Mouse (Mus musculus) lung, embryonic 16.5 days (tissue): ENCODE results near the gene Tmem161b. TPM values are rescaled to one million over a fixed set of nuclear protein-coding genes. Genes with fewer than 3 reads are reported as not detected.

Experiments used
- ATAC-seq: fragments of 200-750 bp; cut with Nextera tagmentation; 2 replicates; pipeline ENCODE4 v1.8.0; 2017; ENCODE audit warnings: low read depth, mild to moderate bottlenecking, moderate library complexity
- H3K27ac ChIP-seq: fragments of 300-500 bp; sonication (generic); 2 replicates; pipeline ENCODE4 v1.5.1; 2014; ENCODE audit warnings: mild to moderate bottlenecking, control low read depth, low read length
- H3K27me3 ChIP-seq: fragments of 300-500 bp; sonication (generic); 2 replicates; pipeline ENCODE4 v1.6.1; 2014; ENCODE audit warnings: low read depth, low read length, mixed read lengths; ENCODE audit not compliant: control insufficient read depth, insufficient read depth
- H3K36me3 ChIP-seq: fragments of 300-500 bp; sonication (generic); 2 replicates; pipeline ENCODE4 v1.6.1; 2014; ENCODE audit warnings: low read length; ENCODE audit not compliant: control insufficient read depth, insufficient read depth
- H3K4me1 ChIP-seq: fragments of 300-500 bp; sonication (generic); replicated peaks from 2 replicates; pipeline ENCODE4 v1.6.1; 2014; ENCODE audit warnings: low read length, mixed read lengths; ENCODE audit not compliant: control insufficient read depth, insufficient read depth
- H3K4me2 ChIP-seq: fragments of 300-500 bp; sonication (generic); 2 replicates; pipeline ENCODE4 v1.6.1; 2014; ENCODE audit warnings: low read depth, low read length, control low read depth
- H3K4me3 ChIP-seq: fragments of 300-500 bp; sonication (generic); 2 replicates; pipeline ENCODE4 v1.5.1; 2014; ENCODE audit warnings: mild to moderate bottlenecking, low read length, control low read depth
- H3K9ac ChIP-seq: fragments of 300-500 bp; sonication (generic); 2 replicates; pipeline ENCODE4 v1.6.1; 2014; ENCODE audit warnings: low read length, control low read depth
- H3K9me3 ChIP-seq: fragments of 300-500 bp; sonication (generic); 2 replicates; pipeline ENCODE4 v1.6.1; 2016; ENCODE audit warnings: low read length; ENCODE audit not compliant: control insufficient read depth
- WGBS: fragments of 180-500 bp; shearing (Covaris S2); extraction: QIAGEN DNeasy Blood & Tissue Kit; methylation state at CpG from one replicate; pipeline ENCODE4 v1.1.7; 2014; 5-methylcytosine and 5-hydroxymethylcytosine counted together
- microRNA-seq: library from miRNA; unstranded; fragments of <30 nt; microRNA quantifications from one replicate; pipeline ENCODE4, GENCODE M21; 2016
- polyA plus RNA-seq: library from polyadenylated mRNA; unstranded; fragments of >200 nt; fragmentation: Nextera tagmentation; extraction: Ambion mirVana; gene quantifications from 2 replicates; pipeline ENCODE4 v1.2.1, GENCODE M21; 2015

Gene Tmem161b
- polyA plus RNA-seq, 1 experiment from 2014 or later = 12.4 TPM

- no peak overlapping the region for H3K4me3 ChIP-seq
- no peaks in the 10 kb centered on the region for H3K9me3 ChIP-seq
- peaks cover 7% of the 10 kb centered on the region for H3K4me1 ChIP-seq
- no peak overlapping the region for H3K9ac ChIP-seq
- H3K27me3 ChIP-seq = peaks cover 46% of the 10 kb centered on the region
- WGBS = 7% methylated on average over 5 of the region's 5 CpGs
- H3K27ac ChIP-seq = no peak overlapping the region
- ATAC-seq = no peak
- H3K36me3 ChIP-seq = no peaks in the 10 kb centered on the region
- no peak overlapping the region for H3K4me2 ChIP-seq
These were observed 121.2 kb downstream of the Tmem161b start for GRCm38 (mm10) chr13:84343272-84343671.

GRCm38 (mm10) chr13:84343691-84344495 is 121.8 kb downstream of the Tmem161b start:
- H3K9ac ChIP-seq = no peak overlapping the region
- H3K36me3 ChIP-seq = no peaks in the 10 kb centered on the region
- no peak overlapping the region for H3K4me2 ChIP-seq
- peaks cover 46% of the 10 kb centered on the region for H3K27me3 ChIP-seq
- H3K9me3 ChIP-seq = no peaks in the 10 kb centered on the region
- no peak overlapping the region for H3K4me3 ChIP-seq
- no peak overlapping the region for H3K27ac ChIP-seq
- 6% methylated on average over 13 of the region's 13 CpGs for WGBS
- H3K4me1 ChIP-seq = peaks cover 12% of the 10 kb centered on the region
- no peak for ATAC-seq

- H3K9me3 ChIP-seq = no peaks in the 10 kb centered on the region
- WGBS = 8% methylated on average over 7 of the region's 7 CpGs
- ATAC-seq = no peak
- H3K27me3 ChIP-seq = peaks cover 46% of the 10 kb centered on the region
- H3K4me3 ChIP-seq = no peak overlapping the region
- peaks cover 12% of the 10 kb centered on the region for H3K4me1 ChIP-seq
- H3K9ac ChIP-seq = no peak overlapping the region
- H3K36me3 ChIP-seq = no peaks in the 10 kb centered on the region
- H3K4me2 ChIP-seq = no peak overlapping the region
- H3K27ac ChIP-seq = no peak overlapping the region
These were observed 122.6 kb downstream of the Tmem161b start for GRCm38 (mm10) chr13:84344711-84345110.

- H3K36me3 ChIP-seq = no peaks in the 10 kb centered on the region
These were observed 123.0 kb downstream of the Tmem161b start for GRCm38 (mm10) chr13:84345114-84345513.

More at GRCm38 (mm10) chr13:84345114-84345513, 123.0 kb downstream of the Tmem161b start:
- H3K9ac ChIP-seq = no peak overlapping the region
- peaks cover 12% of the 10 kb centered on the region for H3K4me1 ChIP-seq
- no peak overlapping the region for H3K27ac ChIP-seq
- peaks cover 46% of the 10 kb centered on the region for H3K27me3 ChIP-seq
- WGBS = 5% methylated on average over 8 of the region's 8 CpGs
- no peak overlapping the region for H3K4me3 ChIP-seq
- no peaks in the 10 kb centered on the region for H3K9me3 ChIP-seq
- ATAC-seq = no peak
- H3K4me2 ChIP-seq = no peak overlapping the region

Small RNA genes within 50 kb of the gene (microRNA-seq; reads per million reads assigned to microRNA genes)
- not detected for gene Gm24331
